Mouse (Mus musculus) heart, postnatal 14 days (tissue): Measurements from ENCODE around the gene Bmpr2. TPM values are rescaled to one million over a fixed set of nuclear protein-coding genes. Genes with fewer than 3 reads are reported as not detected.
"Not testable (repeated sequence)": the region's sequence is repeated elsewhere in the genome, so short reads cannot be mapped to it uniquely, and the experiment has no call there.

ENCODE experiments used
- DNase-seq, 2 experiments: peaks; one replicate each; pipeline ENCODE4 v3.0.0; 2021 to 2022
- intact Hi-C: fragments of 180-260 bp; cut with DNase I; formaldehyde crosslinking; loops from one replicate; pipeline ENCODE4 v1.15.1; 2025
- long read RNA-seq, 2 experiments: library from polyadenylated mRNA; stranded (forward); transcript quantifications; one replicate each; pipeline ENCODE4 v2.0.0; 2021
- total RNA-seq, 2 experiments: library from RNA; stranded (reverse); gene quantifications; 2 replicates each; pipeline ENCODE4 v1.2.3; 2021

Gene Bmpr2
- 10 to 100 TPM; 44.9 to 49.4 TPM for total RNA-seq
- long read RNA-seq, experiment 1, full-length matches to known transcripts, result 4 of 9 reads
- long read RNA-seq, experiment 1, partial matches to known transcripts, result 0 of 9 reads
- long read RNA-seq, experiment 1, other reads (novel, unspliced or antisense), result 5 of 9 reads
- long read RNA-seq, experiment 2, result 0 reads

GRCm38 (mm10) chr1:59763164-59763768 lies at the start of gene Bmpr2:
Bmpr2 (plus strand) TSS chr1:59763400.
- intact Hi-C loops, result loop anchor here (5.0 kb wide), 2 partner anchors 64 to 114 kb away; no protein-coding TSS in a partner anchor
- peak; percentile 91 to 94 for DNase-seq

DNA sequence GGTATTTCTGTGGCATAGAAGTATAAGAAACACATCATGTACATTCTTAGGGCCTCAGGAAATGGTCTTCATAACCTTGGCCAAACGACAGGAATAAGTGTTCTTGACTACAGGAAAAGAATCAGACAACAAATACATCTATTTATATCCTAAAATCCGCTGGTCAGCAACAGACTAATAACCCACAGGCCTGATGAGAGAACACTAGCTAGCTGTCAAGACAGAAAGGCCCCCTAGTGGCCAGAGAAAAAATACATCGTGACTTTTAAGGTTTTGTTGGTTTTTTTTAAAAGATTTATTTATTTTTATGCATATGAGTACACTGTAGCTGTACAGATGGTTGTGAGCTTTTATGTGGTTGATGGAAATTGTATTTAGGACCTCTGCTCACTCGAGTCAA lies 43.3 kb upstream of the Bmpr2 start:
- intact Hi-C loops, result no loop called here
- peak in 1 of 2 experiments; percentile 31 for DNase-seq

- peak in 1 of 2 experiments; percentile 9 for DNase-seq
These were observed 37.5 kb upstream of the Bmpr2 start for GRCm38 (mm10) chr1:59725661-59726060.

GRCm38 (mm10) chr1:59730106-59730505 lies 33.1 kb upstream of the Bmpr2 start:
- intact Hi-C loops, result no loop called here
- peak in 1 of 2 experiments; percentile 5 for DNase-seq

More at GRCm38 (mm10) chr1:59725661-59726060, 37.5 kb upstream of the Bmpr2 start:
- intact Hi-C loops, result no loop called here

- intact Hi-C loops, result no loop called here
- no peak for DNase-seq
These were observed 32.5 kb upstream of the Bmpr2 start for GRCm38 (mm10) chr1:59730737-59731136.

GRCm38 (mm10) chr1:59734076-59734475 lies 29.1 kb upstream of the Bmpr2 start:
- DNase-seq, result peak; percentile 16 to 29
- intact Hi-C loops, result no loop called here

DNA sequence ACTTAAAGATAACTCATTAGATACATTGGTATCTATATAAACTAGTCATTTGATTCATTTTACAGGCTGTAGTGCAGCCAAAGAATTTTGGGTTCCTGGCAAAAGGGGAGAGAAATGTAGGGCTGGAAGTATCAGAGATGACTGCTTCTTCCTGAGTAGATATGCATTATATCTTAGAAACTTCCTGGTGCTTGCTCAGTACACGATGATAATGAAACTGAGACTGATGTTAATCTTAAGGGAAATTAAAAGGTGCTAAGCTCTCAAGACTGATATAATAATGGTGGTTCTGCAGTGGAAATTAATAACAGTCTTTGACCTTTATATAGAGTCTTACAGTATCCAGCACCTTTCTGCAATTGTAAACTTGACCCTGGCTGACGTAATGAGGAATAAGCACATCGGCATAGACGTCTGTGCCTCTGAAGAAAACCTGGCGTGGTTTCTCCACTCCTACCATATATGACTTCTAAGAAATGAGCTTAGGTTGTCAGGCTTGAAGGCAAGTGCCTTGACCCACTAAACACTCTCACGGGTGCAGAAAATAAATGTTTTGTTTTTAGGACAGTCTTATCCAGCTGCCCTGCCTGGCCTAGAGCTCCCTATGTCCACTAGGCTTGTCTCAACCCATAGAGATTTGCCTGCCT lies 24.3 kb upstream of the Bmpr2 start:
- intact Hi-C loops, result no loop called here
- DNase-seq, result no peak

- DNase-seq, result peak in 1 of 2 experiments; percentile 19
- intact Hi-C loops, result no loop called here
These were observed 23.4 kb upstream of the Bmpr2 start for GRCm38 (mm10) chr1:59739577-59740354.

DNA sequence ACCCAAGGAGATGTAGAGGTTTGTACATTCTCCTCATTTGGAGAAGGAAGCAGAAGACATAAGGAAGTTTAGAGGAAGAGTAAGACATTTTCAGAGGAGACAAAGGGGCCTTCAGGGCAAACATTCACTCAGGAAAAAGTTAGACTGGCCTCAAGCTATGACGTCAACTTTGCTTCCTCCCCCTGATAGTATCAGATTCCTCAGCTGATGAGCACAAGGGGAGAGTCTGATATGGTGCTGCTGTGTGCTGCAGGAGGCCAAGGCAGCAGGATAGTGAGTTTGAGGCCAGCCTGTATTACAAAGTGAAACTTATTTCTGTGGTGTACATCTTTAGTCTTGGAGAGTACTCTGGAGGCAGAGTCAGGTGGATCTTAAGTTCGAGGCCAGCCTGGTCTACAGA lies 14.2 kb upstream of the Bmpr2 start:
- intact Hi-C loops, result no loop called here
- DNase-seq, result no peak

- intact Hi-C loops, DNase-seq: not testable (repeated sequence)
These were observed 13.5 kb upstream of the Bmpr2 start for GRCm38 (mm10) chr1:59749724-59750123.

GRCm38 (mm10) chr1:59755298-59755697 lies 7.9 kb upstream of the Bmpr2 start:
- intact Hi-C loops, result no loop called here
- DNase-seq, result no peak

GRCm38 (mm10) chr1:59758325-59758724 lies 4.9 kb upstream of the Bmpr2 start:
- intact Hi-C loops, result no loop called here

GRCm38 (mm10) chr1:59762208-59762607 lies 992 bp upstream of the Bmpr2 start:
- DNase-seq, result peak; percentile 12 to 23
- intact Hi-C loops, result loop anchor here (5.0 kb wide), 2 partner anchors 65 to 115 kb away; no protein-coding TSS in a partner anchor

More at GRCm38 (mm10) chr1:59758325-59758724, 4.9 kb upstream of the Bmpr2 start:
- no peak for DNase-seq

DNA sequence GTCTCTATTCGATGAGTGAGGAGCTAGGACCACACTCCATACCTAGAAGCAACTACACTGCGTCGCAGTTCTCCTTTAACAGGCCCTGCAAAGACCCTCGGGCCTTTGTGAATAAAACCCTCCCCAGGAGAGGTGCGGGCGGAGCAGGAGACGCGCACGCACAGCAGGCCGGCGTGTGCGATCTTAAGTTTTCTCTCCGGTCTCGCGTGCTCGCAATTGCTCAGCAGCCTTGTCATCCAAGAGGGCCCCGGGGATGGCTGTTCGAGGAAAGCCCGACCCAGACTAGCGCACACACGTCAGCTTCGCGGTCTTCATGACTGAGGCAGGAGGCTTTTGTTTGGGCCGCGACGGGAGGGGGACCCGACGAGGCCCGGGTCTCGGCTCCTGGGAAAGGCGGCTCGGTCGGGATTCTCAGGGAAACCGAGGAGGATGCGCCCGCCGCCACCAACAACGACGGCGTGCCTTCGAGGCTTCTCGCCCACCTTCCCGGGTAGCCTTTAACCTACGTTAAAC lies 493 bp upstream of the Bmpr2 start:
- intact Hi-C loops, result loop anchor here (5.0 kb wide), 2 partner anchors 65 to 115 kb away; no protein-coding TSS in a partner anchor
- DNase-seq, result peak in 1 of 2 experiments; percentile 61

- DNase-seq, result peak; percentile 62 to 71
- intact Hi-C loops, result loop anchor here (2.0 to 5.0 kb wide), 3 partner anchors 35 to 113 kb away; no protein-coding TSS in a partner anchor
These were observed 616 bp downstream of the Bmpr2 start for GRCm38 (mm10) chr1:59763781-59764251.

GRCm38 (mm10) chr1:59764407-59764971 lies 1.3 kb downstream of the Bmpr2 start:
- intact Hi-C loops, result loop anchor here (2.0 to 5.0 kb wide), 3 partner anchors 34 to 113 kb away; no protein-coding TSS in a partner anchor
- DNase-seq, result peak; percentile 51 to 62

DNA sequence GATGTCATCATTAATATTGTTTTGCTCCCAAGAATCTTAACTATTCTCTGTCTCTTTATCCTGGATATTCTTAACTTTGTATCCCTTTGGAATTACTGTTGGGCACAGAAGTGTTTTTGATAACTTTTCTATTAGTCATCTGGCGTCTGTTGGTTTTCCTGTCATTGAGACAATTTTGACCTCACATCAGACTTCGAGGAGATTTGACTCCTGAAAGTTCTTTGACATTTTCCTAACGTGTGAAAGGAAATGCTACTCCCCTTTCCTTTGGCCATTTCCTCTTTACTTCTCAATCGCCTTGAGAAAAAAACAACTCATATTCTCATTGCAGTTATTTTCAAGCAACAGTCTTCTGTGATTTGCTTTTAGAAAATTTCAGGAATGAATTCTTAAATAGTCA lies 2.1 kb downstream of the Bmpr2 start:
- no peak for DNase-seq
- intact Hi-C loops, result loop anchor here (2.0 kb wide), 1 partner anchor 34 kb away; no protein-coding TSS in a partner anchor

- no peak for DNase-seq
- intact Hi-C loops, result no loop called here
These were observed 3.4 kb downstream of the Bmpr2 start for GRCm38 (mm10) chr1:59766626-59767025.

GRCm38 (mm10) chr1:59771871-59772270 lies 8.7 kb downstream of the Bmpr2 start:
- DNase-seq, result peak in 1 of 2 experiments; percentile 15

DNA sequence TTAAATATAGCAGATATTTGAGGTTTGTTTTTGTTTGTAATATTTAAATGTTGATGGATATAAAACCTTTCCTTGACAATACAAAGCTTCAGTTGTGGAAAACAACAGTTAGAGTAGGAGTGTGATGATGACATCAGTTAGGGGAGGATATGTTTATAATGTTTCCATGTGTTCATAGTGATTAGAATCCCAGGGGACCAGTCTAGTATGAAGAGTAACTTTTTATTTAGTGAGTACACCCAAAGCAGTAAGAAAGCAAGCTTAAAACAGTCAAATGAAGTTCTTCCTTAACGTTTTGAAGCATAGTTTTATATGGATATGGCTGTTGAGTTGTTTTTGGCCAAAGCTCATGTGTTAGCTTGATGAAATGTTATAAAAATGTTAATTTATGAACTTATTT lies 17.9 kb downstream of the Bmpr2 start:
- intact Hi-C loops, result no loop called here
- no peak for DNase-seq

More at GRCm38 (mm10) chr1:59771871-59772270, 8.7 kb downstream of the Bmpr2 start:
- intact Hi-C loops, result no loop called here
